Mouse (Mus musculus): ENCODE measurements around the gene Pdzrn3.

Gene Pdzrn3

DNA sequence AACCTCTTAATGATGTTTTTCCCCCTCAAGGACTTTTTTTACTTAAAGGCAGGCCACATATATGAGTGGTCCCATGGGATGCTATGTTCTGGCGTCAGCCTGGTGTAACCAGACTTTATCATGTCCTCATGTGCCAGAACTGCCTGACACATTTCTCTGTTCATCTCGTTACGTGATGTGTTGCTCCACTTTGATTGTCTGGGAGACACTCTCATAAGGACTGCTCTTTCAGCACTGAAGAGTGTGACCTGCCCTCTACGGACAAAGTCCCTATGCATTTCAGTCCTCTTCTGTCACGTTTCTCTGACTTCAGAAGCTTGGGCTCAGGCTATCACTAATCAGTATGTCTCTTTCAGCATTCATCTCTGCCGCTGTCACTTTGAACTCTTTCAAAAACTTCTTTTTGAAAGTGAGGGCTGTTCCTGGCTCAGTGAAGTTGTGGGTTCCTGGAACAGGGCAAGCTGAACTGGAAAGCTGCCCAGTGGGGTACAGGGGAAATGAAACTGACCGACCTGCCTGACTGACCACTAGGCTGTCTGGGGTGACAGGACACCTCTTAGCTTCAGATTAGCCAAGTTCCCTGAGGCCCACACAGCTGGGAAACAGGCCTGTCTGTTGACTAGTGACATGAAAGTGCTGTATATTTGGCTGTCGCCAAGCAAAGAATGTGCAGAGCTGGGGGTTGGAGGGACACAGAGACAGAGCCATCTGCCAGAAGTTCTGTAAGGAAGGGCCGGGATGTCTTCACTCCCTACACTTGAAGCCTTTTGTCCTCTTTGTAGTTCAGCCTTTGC, 10.7 kb downstream of the Pdzrn3 start:
- DNase-seq: no peak

GRCm38 (mm10) chr6:101365795-101366194, 11.9 kb downstream of the Pdzrn3 start:
- no peak for DNase-seq

GRCm38 (mm10) chr6:101363904-101364303, 13.8 kb downstream of the Pdzrn3 start:
- DNase-seq: no peak

DNA sequence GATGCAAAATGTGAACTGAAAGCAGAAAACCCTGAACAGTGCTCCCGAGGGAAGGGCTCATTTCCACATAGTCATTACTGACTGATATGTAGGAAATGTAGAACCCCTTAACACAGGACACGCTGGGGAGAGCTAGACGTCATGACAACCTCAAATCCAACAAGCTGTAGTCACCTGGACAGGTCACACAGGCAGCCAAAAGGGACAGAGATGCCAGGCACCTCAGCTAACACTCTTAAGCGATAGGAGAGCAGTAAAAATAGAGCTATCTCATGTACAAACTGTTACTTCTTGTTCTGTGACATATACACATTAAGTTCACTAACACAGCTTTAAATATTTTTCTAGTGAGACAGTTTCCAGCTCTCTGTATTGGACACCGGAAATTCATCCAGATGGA, 15.0 kb downstream of the Pdzrn3 start:
- DNase-seq: no peak

- DNase-seq: no peak
Observed at GRCm38 (mm10) chr6:101362268-101362667, 15.4 kb downstream of the Pdzrn3 start.

DNA sequence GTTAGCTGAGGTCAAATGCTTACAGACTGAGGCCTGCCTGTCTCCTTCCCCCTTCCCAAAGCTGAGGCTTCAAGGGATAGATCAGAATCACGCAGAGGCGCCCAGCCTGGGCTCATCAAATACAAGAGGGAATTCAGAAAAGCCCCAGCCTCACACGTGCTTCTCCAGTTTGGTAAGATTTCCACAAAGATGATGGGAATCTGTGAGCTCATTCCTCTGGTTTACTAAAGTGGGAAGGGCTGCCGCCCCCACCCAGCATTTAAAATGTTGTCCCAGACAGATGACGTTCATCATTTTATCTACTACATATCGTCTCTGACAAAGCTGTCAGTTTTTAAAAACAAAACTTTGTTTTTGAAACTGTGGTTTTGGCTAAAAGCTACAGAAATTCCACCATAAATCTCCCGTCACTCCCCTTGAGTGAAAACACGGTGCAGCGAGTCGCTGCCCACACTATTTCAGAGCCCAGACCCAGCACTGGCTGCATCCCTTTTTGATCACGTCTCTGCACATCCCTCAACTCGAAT, 17.4 kb downstream of the Pdzrn3 start:
- DNase-seq: no peak

DNA sequence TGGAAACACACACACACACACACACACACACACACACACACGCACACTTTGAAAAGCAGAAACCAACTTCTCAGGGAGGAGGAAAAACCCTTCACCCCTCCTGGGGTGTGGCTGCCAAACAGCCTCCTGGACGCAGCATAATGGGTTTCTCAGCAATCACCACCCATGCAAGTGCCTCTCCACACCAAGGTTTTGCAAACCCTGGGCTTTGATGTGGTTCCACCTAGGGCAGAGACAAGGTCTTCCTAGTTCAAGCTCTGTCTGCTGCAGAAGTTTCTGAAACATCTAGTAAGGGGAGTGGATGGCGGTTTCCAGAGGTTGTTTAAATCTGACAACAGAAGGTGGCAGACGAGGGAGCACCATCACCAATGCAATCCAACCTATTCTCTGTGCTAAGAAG, 18.1 kb downstream of the Pdzrn3 start:
- DNase-seq: peak; percentile 27

GRCm38 (mm10) chr6:101354887-101355286, 22.8 kb downstream of the Pdzrn3 start:
- DNase-seq: no peak

DNA sequence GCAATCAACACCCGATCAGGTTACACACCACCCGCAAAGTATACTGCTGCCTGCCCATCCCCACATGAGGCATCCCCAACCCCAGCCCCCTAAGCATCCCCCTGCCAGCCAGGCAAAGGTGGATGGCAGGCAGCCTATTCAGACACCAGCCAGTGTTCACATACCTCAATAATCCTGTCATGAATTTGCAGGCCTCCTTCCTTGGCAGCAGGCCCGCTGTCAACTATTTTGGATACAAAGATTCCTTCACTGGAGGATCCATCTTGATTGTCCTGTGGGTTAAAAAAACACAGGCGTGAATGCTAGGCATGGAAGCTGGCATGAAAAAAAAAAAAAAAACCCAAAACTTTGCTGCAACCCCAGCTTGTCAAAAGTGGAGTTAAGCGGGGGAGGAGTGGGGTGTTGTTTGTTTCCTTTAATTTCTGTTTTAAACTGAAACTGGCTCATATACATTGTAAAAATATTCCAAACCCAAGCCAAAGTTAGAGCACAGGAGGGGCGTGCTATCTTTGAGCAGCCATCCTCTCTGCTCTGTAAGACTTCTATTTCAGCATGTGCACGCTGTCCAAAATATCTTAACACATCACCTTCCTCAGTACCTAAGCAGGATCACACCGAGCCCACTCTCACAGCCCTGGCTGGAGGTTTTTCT, 23.3 kb downstream of the Pdzrn3 start:
- DNase-seq: no peak

DNA sequence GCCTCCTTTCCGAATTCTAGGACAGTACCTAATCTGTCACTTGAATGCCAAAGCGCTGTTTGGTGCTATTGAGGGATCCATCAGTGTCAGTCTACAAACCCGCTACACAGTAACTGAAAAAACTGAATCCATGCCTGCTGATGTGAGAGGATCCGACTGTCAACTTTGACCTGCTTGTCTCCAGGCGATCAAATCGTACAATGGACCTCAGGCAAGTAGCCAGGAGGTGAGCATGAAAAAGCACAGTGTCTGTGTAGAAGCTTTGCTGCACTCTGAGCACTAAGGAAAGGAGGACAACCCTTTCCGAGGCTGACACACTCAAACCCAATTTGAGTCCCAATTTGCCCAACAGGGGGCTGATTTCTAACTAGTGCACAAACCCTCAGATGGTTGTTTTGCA, 24.0 kb downstream of the Pdzrn3 start:
- no peak for DNase-seq

GRCm38 (mm10) chr6:101352626-101353025, 25.1 kb downstream of the Pdzrn3 start:
- DNase-seq: no peak

DNA sequence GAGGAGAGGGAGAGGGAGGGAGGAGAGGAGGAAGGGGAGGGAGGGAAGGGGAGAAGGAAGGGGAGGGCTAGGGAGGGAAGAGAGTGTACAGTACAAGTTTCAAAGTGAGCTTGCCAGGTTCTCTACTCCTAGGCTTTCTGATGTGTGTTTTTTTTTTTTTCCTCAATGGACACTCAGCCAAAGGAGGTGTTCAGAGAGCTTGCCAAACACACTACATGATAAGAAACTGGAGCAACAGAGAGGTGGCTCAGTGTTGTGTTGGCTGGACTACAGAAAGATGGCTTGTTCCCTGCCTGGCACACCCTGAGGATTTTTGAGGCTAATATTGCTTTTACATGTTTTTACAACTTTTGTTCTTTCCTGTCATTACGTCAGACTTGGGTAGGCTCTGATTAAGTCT, 26.6 kb downstream of the Pdzrn3 start:
- DNase-seq: no peak

DNA sequence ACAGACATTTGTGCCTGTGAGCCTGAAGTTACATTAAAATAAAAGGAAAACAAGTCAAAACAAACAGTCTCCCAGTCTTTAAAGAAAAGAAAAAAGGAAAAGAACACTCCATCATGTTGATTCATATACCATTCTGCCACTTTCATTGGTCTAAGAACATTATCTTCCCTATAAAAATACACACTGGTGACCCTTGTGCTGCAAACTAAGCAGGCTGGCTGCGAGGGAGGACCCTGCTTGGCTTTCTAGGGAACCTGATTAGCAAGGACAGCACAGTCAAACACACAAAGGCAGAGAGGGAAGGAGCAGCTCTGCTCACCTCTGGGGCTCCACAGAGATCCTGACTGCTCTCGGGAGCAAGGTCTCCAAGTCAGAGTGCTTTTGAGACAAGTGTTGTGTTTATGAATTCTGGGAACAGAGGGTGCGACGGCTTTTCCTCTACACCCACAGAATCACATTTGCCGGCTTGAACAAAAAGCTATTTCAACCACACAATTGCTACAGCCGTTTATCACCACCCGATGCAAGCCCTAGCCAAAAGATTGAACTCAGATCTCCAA, 27.2 kb downstream of the Pdzrn3 start:
- no peak for DNase-seq

DNA sequence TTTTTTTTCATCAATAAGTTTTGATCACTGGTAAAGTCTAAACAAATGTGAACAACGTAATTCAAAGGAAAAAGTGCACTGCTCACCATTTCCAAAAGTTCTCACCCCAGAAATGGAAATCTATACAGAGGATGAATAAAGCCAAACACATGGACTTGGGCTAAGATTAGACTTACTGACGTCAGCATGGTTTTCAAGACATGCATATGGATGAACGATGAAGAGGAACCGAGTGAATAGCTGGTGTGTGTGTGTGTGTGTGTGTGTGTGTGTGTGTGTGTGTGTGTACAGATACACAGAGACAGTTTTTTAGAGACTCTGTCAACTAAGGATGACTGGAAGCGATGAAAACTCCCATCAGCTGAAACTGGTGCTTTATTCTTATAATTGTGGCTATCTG, 29.2 kb downstream of the Pdzrn3 start:
- DNase-seq: no peak

GRCm38 (mm10) chr6:101340051-101340450, 37.6 kb downstream of the Pdzrn3 start:
- no peak for DNase-seq

DNA sequence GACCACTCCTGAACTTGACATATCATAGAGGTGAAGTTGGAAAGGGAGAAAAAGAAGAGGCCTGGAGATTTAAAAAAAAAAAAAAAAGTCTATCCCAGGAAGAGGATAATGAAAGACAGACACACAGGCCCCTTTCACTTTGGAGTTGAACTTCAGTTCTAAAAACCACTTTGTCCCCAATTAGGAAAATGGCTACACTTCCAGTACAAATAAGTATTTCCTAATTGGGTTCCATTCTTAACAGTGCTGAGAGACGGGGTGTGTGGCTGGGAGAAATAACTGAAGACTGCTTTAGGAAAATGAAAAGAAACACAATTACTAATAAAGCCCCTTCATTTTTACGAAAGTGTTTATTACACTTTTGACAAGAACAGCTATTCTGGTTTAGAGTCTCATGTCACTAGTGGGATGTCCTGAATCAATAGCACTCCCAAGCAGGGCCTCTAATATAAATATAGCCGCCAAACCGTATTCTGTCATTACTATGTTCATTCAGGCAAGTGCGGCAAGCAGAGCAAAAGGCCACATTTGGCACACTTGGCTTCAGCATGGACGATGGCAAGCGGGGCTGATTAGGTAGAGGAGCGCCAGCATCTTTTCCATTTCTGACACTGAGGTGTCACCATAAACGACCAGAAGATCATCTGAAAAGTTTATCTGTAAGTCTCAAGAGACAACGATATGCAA, 39.7 kb downstream of the Pdzrn3 start:
- DNase-seq: no peak

DNA sequence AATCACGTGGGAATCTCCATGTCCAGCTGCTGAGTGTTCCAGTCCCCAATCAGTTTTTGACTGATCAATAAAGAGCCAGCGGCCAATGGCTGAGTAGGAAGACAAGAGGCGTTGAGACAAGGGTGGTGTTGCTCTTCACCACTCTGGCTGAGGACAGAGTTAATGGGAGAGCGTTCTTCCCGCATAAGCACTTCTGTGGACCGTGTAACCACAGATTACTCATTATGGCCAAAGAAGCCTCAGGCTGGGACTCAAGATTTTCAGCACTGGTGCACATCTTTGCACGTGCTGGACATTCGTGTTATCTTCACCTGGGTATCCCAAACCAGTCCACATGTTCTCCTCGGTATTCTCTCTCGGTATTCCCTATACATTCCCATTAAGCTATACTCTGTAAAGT, 41.0 kb downstream of the Pdzrn3 start:
- no peak for DNase-seq

DNA sequence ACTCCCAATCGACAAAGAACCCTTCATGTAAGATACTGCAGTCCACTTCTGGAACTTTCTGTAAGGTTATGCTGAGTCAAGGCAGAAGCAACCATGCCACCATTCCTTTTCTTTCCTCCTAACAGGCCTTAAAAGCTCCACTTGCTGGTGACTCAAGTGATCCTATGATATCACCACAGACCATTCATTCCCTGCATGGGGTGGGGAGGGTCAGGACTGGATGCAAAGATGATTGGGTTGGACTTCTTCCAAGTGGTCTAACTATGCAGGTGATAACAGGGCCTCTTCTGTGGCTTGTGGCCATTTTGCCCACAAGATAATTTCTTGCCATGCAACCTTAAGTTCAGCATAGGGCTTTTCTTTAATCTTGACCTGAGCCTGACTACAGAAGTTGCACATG, 42.0 kb downstream of the Pdzrn3 start:
- no peak for DNase-seq

- DNase-seq: no peak
Observed at GRCm38 (mm10) chr6:101334495-101334894, 43.2 kb downstream of the Pdzrn3 start.

DNA sequence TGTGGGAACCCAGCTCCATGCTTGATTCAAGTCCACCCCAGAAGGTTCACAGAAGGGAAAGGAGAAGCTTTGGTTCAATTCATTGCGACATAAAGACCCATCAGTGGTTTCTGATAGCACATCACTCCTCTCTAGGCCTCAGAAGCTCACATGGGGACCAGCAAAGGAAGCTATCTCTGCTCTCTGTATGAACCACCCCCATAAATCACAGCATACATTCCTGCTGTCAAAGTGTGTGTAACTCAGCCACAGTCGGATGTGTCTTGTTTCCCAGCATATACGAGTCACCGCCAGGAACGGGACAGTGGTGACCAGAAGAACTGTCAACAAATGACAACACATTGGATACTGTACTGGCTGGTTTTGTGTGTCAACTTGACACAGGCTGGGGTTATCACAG, 47.3 kb downstream of the Pdzrn3 start:
- no peak for DNase-seq

DNA sequence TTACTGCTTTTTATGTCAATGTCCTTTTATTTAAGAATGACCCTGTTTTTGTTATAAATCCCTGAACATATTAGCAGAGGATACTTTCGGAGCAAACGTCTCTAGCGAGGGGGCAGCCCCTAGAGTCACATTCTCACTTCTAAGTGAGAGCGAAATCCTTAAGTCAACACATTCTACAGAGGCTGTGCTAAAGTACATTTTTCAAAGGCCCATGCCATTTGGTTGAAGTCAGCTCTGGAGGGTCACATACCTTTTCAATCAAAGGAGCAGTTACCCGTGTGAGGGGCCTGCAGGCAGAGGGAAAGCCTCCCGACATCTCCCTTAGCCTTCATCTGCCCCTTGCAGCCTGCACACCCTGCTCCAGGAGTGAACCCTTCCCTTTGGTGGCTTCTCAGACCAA, 48.2 kb downstream of the Pdzrn3 start:
- no peak for DNase-seq

- no peak for DNase-seq
Observed at GRCm38 (mm10) chr6:101328514-101328913, 49.2 kb downstream of the Pdzrn3 start.

DNA sequence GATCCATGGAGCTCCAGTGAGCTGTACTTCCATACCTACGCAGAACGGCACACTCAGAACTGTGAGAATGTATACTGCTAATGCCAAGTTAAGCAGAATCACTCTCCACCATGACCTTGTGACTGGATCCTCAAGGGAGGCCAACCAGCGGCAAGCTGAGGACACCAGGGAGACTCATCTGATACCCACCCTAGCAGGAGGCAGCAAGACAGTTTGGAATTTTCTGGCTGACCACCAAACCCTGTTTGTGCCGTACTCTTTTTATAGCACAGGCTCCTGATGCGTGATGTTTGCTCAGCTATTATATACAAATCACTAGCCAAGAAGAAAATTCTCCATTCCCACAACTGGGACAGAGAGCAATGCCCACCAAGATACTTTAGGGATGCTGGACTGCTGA, 50.0 kb downstream of the Pdzrn3 start:
- DNase-seq: no peak

DNA sequence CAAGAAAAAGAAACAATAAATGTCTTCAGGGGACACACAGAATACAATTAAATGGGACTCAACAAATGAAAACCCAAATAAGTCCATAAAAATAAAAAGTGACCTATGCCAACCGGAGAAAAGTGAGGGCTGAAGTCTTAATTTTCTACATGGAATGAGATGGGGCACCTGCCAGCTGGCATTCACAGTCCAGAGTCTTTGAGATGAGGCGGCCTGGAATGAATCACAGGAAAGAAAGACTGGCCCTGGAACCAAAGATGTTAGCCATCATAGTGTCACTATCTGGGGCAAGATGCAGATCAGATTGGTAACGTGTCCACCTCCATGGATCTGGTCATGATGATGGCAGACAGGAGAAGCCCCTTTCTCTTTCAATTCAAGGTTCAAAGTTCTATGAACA, 50.5 kb downstream of the Pdzrn3 start:
- DNase-seq: no peak
